Mouse (Mus musculus): ENCODE results near the gene Jdp2.

GRCm38 (mm10) chr12:85574806-85575495 is 23.9 kb upstream of the Jdp2 start:
- TF ChIP-seq CTCF (IDR thresholded peaks at IDR 0.05; ENCODE audit: extremely low read depth, insufficient read depth, low read length) (no peak), POLR2A (IDR thresholded peaks at IDR 0.05; ENCODE audit: extremely low read depth, insufficient read depth, low read length) (no peak)

Measured in cortical plate, adult 2 months (tissue).